Mouse (Mus musculus) lung, embryonic 14.5 days (tissue): ENCODE data around the gene Prkag2. TPM values are rescaled to one million over a fixed set of nuclear protein-coding genes. Genes with fewer than 3 reads are reported as not detected.
"Not testable (repeated sequence)": the region's sequence is repeated elsewhere in the genome, so short reads cannot be mapped to it uniquely, and the experiment has no call there.

Experiments
- ATAC-seq: fragments of 200-750 bp; cut with Nextera tagmentation; 2 replicates; pipeline ENCODE4 v1.8.0; 2017; ENCODE audit warnings: mild to moderate bottlenecking, moderate TSS enrichment, moderate library complexity; ENCODE audit not compliant: insufficient read depth
- DNase-seq: peaks from one replicate; pipeline ENCODE4 v3.0.0-alpha.2; 2015
- H3K27ac ChIP-seq: fragments of 300-500 bp; sonication (generic); 2 replicates; pipeline ENCODE4 v1.5.1; 2014; ENCODE audit warnings: low read depth, mild to moderate bottlenecking, moderate library complexity
- H3K27me3 ChIP-seq: fragments of 300-500 bp; sonication (generic); 2 replicates; pipeline ENCODE4 v1.6.1; 2014; ENCODE audit warnings: low read length, control low read depth; ENCODE audit not compliant: insufficient read depth
- H3K36me3 ChIP-seq: fragments of 300-500 bp; sonication (generic); 2 replicates; pipeline ENCODE4 v1.6.1; 2014; ENCODE audit warnings: control low read depth; ENCODE audit not compliant: insufficient read depth
- H3K4me1 ChIP-seq: fragments of 300-500 bp; sonication (generic); 2 replicates; pipeline ENCODE4 v1.6.1; 2014; ENCODE audit warnings: antibody characterized with exemption, control low read depth; ENCODE audit not compliant: insufficient read depth
- H3K4me2 ChIP-seq: fragments of 300-500 bp; sonication (generic); 2 replicates; pipeline ENCODE4 v1.6.1; 2014; ENCODE audit warnings: mild to moderate bottlenecking
- H3K4me3 ChIP-seq: fragments of 300-500 bp; sonication (generic); 2 replicates; pipeline ENCODE4 v1.5.1; 2014; ENCODE audit warnings: low read depth, low read length
- H3K9ac ChIP-seq: fragments of 300-500 bp; sonication (generic); 2 replicates; pipeline ENCODE4 v1.6.1; 2014
- H3K9me3 ChIP-seq: fragments of 300-500 bp; sonication (generic); 2 replicates; pipeline ENCODE4 v1.6.1; 2016; ENCODE audit warnings: low read depth, low read length, control low read depth
- CTCF ChIP-seq: IDR thresholded peaks from 2 replicates; pipeline ENCODE4 v1.5.1; 2016; ENCODE audit warnings: antibody characterized with exemption, low read depth
- WGBS: fragments of 180-500 bp; shearing (Covaris S2); extraction: QIAGEN DNeasy Blood & Tissue Kit; methylation state at CpG from one replicate; pipeline ENCODE4 v1.1.7; 2014; 5-methylcytosine and 5-hydroxymethylcytosine counted together
- polyA plus RNA-seq: library from polyadenylated mRNA; unstranded; fragments of >200 nt; fragmentation: Nextera tagmentation; extraction: Ambion mirVana; gene quantifications from 2 replicates; pipeline ENCODE4 v1.2.1, GENCODE M21; 2014

Prkag2 gene
- polyA plus RNA-seq, 1 experiment from 2014 or later = 25.6 TPM

- Histone ChIP-seq H3K9ac (no peak overlapping the region), H3K27ac (no peak overlapping the region), H3K27me3 (no peaks in the 10 kb centered on the region), H3K4me2 (no peak overlapping the region), H3K4me3 (no peak overlapping the region), H3K4me1 (no peaks in the 10 kb centered on the region), H3K36me3 (peaks cover 9% of the 10 kb centered on the region; the same call in 1 of the 2 replicates), H3K9me3 (no peaks in the 10 kb centered on the region)
- TF ChIP-seq CTCF = no peak
- peak; percentile 24 for DNase-seq
- ATAC-seq = no peak
- WGBS = 76% methylated on average over 13 of the region's 13 CpGs
Observed at GRCm38 (mm10) chr5:24860635-24861448, 239.6 kb downstream of the Prkag2 start.

- Histone ChIP-seq H3K9me3 (no peaks in the 10 kb centered on the region), H3K27ac (no peak overlapping the region), H3K4me3 (no peak overlapping the region), H3K36me3 (peaks cover 9% of the 10 kb centered on the region; the same call in 1 of the 2 replicates), H3K4me1 (no peaks in the 10 kb centered on the region), H3K9ac (no peak overlapping the region), H3K27me3 (no peaks in the 10 kb centered on the region), H3K4me2 (no peak overlapping the region)
- TF ChIP-seq CTCF = no peak
- no peak for ATAC-seq
- DNase-seq = no peak
- 65% methylated on average over 3 of the region's 3 CpGs for WGBS
Observed at GRCm38 (mm10) chr5:24859771-24860540, 240.5 kb downstream of the Prkag2 start.

GRCm38 (mm10) chr5:24854827-24855600 lies 245.4 kb downstream of the Prkag2 start:
- H3K4me3 ChIP-seq = no peak overlapping the region
- ATAC-seq (peak; percentile 52; the same call in 1 of the 2 replicates), DNase-seq (no peak)
- no peaks in the 10 kb centered on the region for H3K36me3 ChIP-seq
- no peaks in the 10 kb centered on the region for H3K27me3 ChIP-seq
- H3K4me1 ChIP-seq = no peaks in the 10 kb centered on the region
- H3K4me2 ChIP-seq = no peak overlapping the region
- H3K9me3 ChIP-seq = no peaks in the 10 kb centered on the region
- 57% methylated on average over 3 of the region's 3 CpGs for WGBS
- no peak for TF ChIP-seq CTCF
- no peak overlapping the region for H3K27ac ChIP-seq
- no peak overlapping the region for H3K9ac ChIP-seq

- no peak for DNase-seq
- Histone ChIP-seq H3K4me2 (no peak overlapping the region), H3K27me3 (no peaks in the 10 kb centered on the region), H3K9me3 (no peaks in the 10 kb centered on the region), H3K4me1 (no peaks in the 10 kb centered on the region), H3K36me3 (no peaks in the 10 kb centered on the region), H3K9ac (no peak overlapping the region), H3K27ac (no peak overlapping the region), H3K4me3 (no peak overlapping the region)
- no peak for ATAC-seq
- no peak for TF ChIP-seq CTCF
- 87% methylated on average over 3 of the region's 3 CpGs for WGBS
Observed at GRCm38 (mm10) chr5:24854256-24854655, 246.2 kb downstream of the Prkag2 start.

DNA sequence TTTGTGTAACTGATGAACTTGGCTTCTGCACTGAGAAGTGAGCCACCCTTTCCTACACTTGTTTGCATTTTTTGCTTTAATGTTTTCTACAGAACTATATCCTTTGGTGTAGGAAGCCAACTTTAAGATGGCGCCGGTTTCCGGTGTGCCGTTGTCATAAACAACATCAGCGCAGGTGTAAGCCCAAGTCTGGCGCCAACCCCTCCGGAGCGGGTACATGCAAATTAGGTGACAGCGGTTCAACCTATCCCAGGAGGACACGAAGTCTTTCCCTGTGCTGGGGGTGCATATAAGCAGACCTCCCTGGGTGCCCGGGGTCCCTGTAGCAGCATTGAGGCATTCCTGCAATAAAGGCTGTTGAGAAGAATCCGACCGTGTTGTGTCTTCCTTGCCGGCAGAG lies 252.2 kb downstream of the Prkag2 start:
- ATAC-seq, H3K4me3 ChIP-seq, H3K4me2 ChIP-seq, DNase-seq, H3K36me3 ChIP-seq, H3K27me3 ChIP-seq, H3K9ac ChIP-seq, H3K9me3 ChIP-seq, H3K4me1 ChIP-seq, H3K27ac ChIP-seq: not testable (repeated sequence)
- 82% methylated on average over 14 of the region's 14 CpGs for WGBS

- Histone ChIP-seq H3K27ac (0 out of 2 replicates have a peak overlapping the region, but pooled peaks have one; percentile 100), H3K9ac (no peak overlapping the region), H3K27me3 (no peaks in the 10 kb centered on the region)
Observed at GRCm38 (mm10) chr5:24843841-24844240, 256.6 kb downstream of the Prkag2 start.

More at GRCm38 (mm10) chr5:24843841-24844240, 256.6 kb downstream of the Prkag2 start:
- TF ChIP-seq CTCF = no peak
- peaks cover 6% of the 10 kb centered on the region for H3K4me1 ChIP-seq
- H3K9me3 ChIP-seq = no peaks in the 10 kb centered on the region
- no peak overlapping the region for H3K4me3 ChIP-seq
- ATAC-seq (no peak), DNase-seq (no peak)
- peak overlapping the region; percentile 76; the same call in 1 of the 2 replicates for H3K4me2 ChIP-seq
- H3K36me3 ChIP-seq = no peaks in the 10 kb centered on the region
- WGBS = 85% methylated on average over 5 of the region's 5 CpGs
